Mouse (Mus musculus) frontal cortex, postnatal 25 days (tissue): ENCODE measurements around the gene Aicda.
"Not testable (repeated sequence)": the region's sequence is repeated elsewhere in the genome, so short reads cannot be mapped to it uniquely, and the experiment has no call there.

Experiments used
- DNase-seq, 2 experiments: peaks; one replicate each; pipeline ENCODE4 v3.0.0; 2022; ENCODE audit warnings: low spot score in 2 of 2

Gene Aicda

GRCm38 (mm10) chr6:122553606-122554005 is at the start of gene Aicda:
Gene Aicda, plus strand, starts transcription at chr6:122553801.
- DNase-seq: no peak

GRCm38 (mm10) chr6:122505041-122505440 is 48.6 kb upstream of the Aicda start:
- DNase-seq: no peak

DNA sequence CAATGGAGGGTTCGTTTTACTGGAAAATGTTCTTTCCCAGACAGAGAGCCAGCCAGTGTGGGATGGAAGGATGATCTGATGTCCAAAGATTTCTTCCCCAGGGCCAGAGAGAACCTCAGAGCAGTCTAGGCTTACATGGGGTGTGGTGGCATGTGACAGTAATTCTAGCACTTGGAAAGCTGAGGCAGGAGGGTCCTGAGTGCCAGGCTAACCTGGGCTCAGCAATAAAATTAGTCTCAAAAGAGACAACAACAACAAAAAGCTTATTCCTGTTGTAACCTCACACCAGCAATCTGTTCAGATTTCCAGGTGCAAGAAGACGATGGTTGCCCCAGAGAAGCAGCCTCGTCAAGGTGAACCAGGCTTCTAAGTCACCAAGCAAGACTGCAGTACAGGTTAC is 48.1 kb upstream of the Aicda start, which contains the start of gene Mfap5:
Gene Mfap5, plus strand, starts transcription at position 301 of the 400 bp plus-strand sequence.
- no peak for DNase-seq

DNA sequence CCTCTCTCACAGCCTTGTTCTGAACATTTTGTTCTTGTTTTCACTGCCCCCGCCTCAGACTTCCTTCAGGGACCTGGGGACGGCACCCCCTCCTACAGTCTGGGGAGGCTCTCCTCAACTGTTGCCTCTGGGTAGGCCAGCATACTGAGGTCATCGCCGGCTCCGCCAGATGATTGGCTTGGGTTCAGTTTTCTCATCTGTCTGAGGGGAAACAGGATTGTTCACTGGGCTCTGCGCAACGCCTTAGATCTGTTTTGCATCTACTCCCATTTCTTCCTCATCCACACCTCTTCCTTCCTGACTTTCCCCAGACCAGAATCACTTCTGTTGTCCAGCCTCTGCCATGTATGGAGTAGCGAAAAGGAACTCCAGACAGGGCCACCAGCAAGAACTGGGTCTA is 45.1 kb upstream of the Aicda start:
- DNase-seq: no peak

- DNase-seq: no peak
These were observed 40.4 kb upstream of the Aicda start for GRCm38 (mm10) chr6:122512914-122513878.

GRCm38 (mm10) chr6:122514312-122514711 is 39.3 kb upstream of the Aicda start:
- no peak for DNase-seq

DNA sequence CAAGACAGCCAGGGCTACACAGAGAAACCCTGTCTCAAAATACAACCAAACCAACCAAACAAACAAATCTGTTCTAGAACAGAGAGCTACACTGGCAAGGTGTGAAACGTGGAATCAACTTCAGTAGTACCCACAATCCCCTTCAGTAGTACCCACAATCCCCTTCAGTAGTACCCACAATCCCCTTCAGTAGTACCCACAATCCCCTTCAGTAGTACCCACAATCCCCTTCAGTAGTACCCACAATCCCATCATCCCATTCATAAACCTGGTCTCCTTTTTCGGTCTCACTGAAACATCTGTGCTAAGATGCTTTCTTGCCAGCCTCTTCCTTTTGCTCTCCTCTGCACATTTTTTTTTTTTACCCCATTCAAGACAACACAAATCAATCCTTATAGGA is 37.8 kb upstream of the Aicda start:
- not testable (repeated sequence) for DNase-seq

GRCm38 (mm10) chr6:122517668-122518067 is 35.9 kb upstream of the Aicda start:
- DNase-seq: no peak

GRCm38 (mm10) chr6:122519384-122519783 is 34.2 kb upstream of the Aicda start:
- no peak for DNase-seq

DNA sequence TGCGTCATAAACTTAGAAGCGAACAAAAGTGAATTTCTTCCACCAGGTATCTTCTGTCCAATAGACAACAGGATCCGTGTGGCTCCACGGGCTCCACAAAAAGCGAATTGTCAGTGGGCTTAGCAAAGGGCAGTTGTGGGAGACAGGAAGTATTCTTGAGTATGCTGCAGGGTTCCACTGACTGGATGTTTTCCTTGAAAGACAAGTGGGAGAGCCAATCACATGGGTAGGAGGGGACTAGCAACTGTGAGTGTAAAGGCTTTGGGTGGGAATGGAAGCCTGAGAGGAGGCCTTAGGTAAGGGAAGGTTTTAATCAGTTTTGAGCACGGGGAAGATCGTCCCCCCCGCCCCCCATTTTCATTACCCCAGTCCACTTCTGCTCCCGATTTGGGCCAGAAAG is 31.0 kb upstream of the Aicda start:
- no peak for DNase-seq

GRCm38 (mm10) chr6:122523289-122523688 is 30.3 kb upstream of the Aicda start:
- no peak for DNase-seq

DNA sequence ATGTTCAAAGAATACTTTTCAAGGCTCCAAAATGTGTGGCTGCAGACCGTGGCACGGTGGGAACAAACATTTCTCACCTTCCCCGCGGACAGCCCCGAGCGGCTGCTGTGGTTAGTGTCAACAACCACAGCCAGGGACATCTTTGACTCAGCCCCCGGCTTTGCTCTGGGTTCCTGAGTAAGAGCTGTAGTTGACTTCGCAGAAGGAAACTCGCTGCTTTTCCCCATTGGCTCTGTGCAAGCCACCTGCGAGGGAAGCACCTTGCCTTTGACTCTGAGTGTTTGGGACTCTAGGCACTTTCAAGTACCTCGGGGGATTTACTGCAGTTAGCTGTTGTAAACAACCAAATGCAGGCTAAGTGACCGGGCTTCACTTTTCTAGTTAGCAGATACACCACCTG is 26.0 kb upstream of the Aicda start:
- no peak for DNase-seq

GRCm38 (mm10) chr6:122528136-122528535 is 25.5 kb upstream of the Aicda start:
- DNase-seq: no peak

GRCm38 (mm10) chr6:122531466-122532174 is 22.0 kb upstream of the Aicda start:
- no peak for DNase-seq

DNA sequence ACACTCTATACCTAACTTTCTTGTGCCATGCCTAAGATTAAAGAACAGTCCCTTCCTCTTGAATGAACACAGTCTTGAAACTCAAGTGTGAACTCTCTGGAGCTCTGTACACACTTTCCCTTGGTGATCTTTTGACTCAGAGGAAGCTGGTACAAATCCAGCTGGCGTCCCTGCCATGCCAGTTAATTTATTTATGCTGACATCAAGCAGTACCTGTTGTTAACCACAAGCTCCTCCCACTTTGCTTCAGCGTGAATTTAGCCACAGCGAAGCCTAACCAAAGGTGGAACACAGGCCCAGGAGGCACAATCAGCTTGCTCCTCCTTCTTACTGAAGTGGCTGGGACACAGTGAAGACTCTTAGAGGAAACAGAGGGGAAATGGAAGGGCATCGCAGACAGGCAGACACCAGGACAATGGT is 20.7 kb upstream of the Aicda start:
- DNase-seq: no peak

DNA sequence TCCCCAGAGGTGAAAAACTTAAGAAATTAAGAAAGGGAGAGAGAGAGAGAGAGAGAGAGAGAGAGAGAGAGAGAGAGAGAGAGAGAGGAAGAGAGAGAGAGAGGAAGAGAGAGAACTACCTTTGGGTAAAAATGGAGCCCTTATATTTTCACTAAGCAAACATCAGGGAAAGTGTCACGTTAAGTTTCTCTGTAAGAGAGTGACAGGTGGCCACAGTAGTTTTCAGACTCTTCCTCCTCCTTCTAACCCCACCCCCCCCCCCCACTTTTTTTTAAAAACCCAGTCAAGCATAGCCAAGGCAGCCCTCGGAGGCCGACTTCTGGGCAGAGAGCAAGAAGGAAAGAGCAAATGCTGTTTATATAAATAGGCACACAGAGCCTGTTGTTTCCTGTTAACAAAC is 19.6 kb upstream of the Aicda start:
- no peak for DNase-seq

- DNase-seq: no peak
These were observed 14.0 kb upstream of the Aicda start for GRCm38 (mm10) chr6:122539564-122539963.

DNA sequence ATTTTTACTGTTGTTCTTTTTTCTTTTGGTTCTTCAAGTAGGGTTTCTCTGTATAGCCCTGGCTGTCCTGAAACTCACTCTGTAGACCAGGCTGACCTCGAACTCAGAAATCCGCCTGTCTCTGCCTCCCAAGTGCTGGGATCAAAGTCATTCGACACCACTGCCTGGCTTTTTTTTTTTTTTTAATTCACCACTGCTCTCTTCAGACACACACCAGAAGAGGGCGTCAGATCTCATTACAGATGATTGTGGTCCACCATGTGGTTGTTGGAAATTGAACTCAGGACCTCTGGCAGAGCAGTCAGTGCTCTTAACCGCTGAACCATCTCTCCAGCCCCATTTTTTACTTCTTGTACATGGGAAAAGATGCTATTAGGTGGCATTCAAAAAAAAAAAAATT is 11.1 kb upstream of the Aicda start:
- not testable (repeated sequence) for DNase-seq

DNA sequence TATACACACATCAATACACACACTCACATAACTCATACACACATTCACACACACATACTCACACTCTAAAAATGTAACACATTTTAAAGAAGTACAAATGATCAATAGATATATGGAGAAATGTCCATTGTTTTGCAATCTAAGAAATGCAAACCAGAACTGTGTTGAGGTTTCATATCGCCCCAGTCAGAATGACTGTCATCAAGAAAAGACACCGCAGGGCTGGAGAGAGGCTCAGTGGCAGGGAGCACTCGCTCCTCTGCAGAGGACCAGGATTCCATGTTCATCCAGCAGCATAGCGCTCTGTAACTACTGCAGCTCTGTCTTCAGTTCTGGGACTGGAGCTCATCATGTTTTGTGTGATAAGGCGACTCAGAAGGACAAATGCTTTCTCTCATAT is 10.0 kb upstream of the Aicda start:
- DNase-seq: no peak

DNA sequence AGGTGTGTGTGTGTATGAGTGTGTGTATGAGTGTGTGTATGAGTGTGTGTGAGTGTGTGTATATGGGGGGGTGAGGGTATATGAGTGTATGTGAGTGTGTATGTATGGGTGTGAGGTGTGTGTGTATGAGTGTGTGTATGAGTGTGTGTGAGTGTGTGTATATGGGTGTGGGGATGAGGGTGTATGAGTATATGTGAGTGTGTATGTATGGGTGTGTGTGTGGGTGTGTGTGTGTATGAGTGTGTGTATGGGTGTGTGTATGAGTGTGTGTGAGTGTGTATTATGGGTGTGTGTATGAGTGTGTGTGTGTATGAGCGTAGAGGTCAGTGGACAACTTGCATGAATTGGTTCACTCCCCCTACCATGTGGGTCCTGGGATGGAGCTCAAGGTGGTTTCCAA is 8.9 kb upstream of the Aicda start:
- DNase-seq: no peak

GRCm38 (mm10) chr6:122545289-122545882 is 8.2 kb upstream of the Aicda start:
- DNase-seq: no peak

DNA sequence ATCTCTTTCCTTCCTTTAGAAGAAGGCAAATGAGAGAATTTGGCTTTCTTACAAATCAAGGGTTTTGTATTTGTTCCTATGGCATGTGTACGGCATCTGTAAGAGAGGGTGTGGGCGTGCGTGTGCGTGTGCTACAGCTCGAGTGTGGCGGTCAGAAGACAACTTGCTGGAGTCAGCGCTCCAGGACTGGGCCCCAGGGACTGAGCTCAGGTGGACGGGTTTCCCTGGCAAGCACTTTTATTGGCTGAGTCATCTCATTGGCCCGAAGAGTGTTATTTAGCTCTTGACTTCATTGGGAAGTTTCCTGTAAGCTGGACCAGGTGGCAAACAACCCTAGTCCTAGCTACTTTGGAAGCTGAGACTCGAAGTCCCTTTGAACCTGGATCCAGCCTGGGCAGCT is 7.7 kb upstream of the Aicda start:
- DNase-seq: no peak
